ENCODE assay signal across 19 mouse cellular contexts in the genomic region with DNA sequence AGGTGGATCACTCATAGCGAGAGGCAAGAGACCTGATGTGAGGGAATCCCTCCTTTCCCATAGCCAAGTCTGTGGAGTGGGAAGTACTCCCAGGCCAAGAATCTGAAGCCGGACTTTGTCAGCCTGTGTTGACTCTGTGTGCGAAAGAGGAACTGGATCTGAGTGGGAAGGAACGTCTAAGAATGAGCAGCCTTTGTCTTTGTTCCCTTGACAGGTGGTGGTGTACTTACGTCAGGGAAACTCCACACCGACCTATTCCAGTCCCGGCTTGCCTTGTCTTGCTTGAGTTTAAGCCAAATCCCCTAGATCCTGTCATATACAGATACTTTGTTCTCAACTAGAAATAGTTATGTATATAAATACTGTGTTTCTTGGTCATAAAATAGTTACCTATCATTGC. TPM values are rescaled to one million over a fixed set of nuclear protein-coding genes. Genes with fewer than 3 reads are reported as not detected.
DNase-seq lines count a peak whose midpoint lies in the region; ATAC-seq lines count a peak whose summit lies in the region.
"Had no signal": no experiment of that assay in that cellular context is flagged by ENCODE, and none has a peak within 500 bp of the region (broad histone marks: within the 10 kb centered on the region; RNA-seq: fewer than 3 reads in every experiment).

No protein-coding gene starts in this region.

- H3K4me2 ChIP-seq in embryonic facial prominence, embryonic 11.5 days (ENCODE audit: low read depth, low read length) = no peak overlapping the region
- no peak overlapping the region for H3K4me2 ChIP-seq in lung, embryonic 15.5 days
- no peak overlapping the region for H3K4me2 ChIP-seq in stomach, embryonic 15.5 days
- H3K4me2 ChIP-seq: limb, embryonic 12.5 days; midbrain, embryonic 12.5 days had no signal

- 68% methylated on average over 7 of the region's 7 CpGs for WGBS in embryonic facial prominence, embryonic 11.5 days
- WGBS in embryonic facial prominence, embryonic 10.5 days = 63% methylated on average over 7 of the region's 7 CpGs
- 47% methylated on average over 7 of the region's 7 CpGs for WGBS in lung, embryonic 15.5 days
- 60% methylated on average over 7 of the region's 7 CpGs for whole genome bisulfite sequencing in stomach, embryonic 15.5 days

- H3K4me1 ChIP-seq in embryonic facial prominence, embryonic 11.5 days (ENCODE audit: control insufficient read depth, insufficient read depth, low read length) = no peaks in the 10 kb centered on the region; the same call in 1 of the 2 replicates
- H3K4me1 ChIP-seq in embryonic facial prominence, embryonic 10.5 days = peaks cover 38% of the 10 kb centered on the region
- peaks cover 71% of the 10 kb centered on the region for H3K4me1 ChIP-seq in lung, embryonic 15.5 days
- H3K4me1 ChIP-seq in stomach, embryonic 15.5 days = peaks cover 33% of the 10 kb centered on the region

- ATAC-seq in embryonic facial prominence, embryonic 11.5 days (replicated peaks; ENCODE audit: insufficient number of reproducible peaks, low FRiP score, low TSS enrichment, low read depth) = no peak
- ATAC-seq in lung, embryonic 15.5 days (ENCODE audit: borderline replicate concordance, extremely low read depth, low FRiP score, low TSS enrichment) = no peak
- peak; percentile 49 for ATAC-seq in granulocyte monocyte progenitor cell, adult 5-6 weeks (replicated peaks; ENCODE audit: poor library complexity, severe bottlenecking)
- ATAC-seq in stomach, embryonic 15.5 days (ENCODE audit: insufficient read depth, low FRiP score, low read depth) = no peak
- ATAC-seq: hindbrain, embryonic 16.5 days had no signal

- no peak overlapping the region for H3K9ac ChIP-seq in embryonic facial prominence, embryonic 11.5 days (replicated peaks; ENCODE audit: low read length)
- H3K9ac ChIP-seq in lung, embryonic 15.5 days = no peak overlapping the region
- H3K9ac ChIP-seq in stomach, embryonic 15.5 days = no peak overlapping the region
- H3K9ac ChIP-seq: limb, embryonic 12.5 days; midbrain, embryonic 12.5 days had no signal

- no peaks in the 10 kb centered on the region for H3K36me3 ChIP-seq in embryonic facial prominence, embryonic 11.5 days (replicated peaks; ENCODE audit: control insufficient read depth, insufficient read depth, low read depth, low read length)
- no peaks in the 10 kb centered on the region for H3K36me3 ChIP-seq in embryonic facial prominence, embryonic 10.5 days (replicated peaks)
- H3K36me3 ChIP-seq in lung, embryonic 15.5 days = no peaks in the 10 kb centered on the region
- no peaks in the 10 kb centered on the region for H3K36me3 ChIP-seq in stomach, embryonic 15.5 days
- H3K36me3 ChIP-seq: forebrain, embryonic 10.5 days; limb, embryonic 12.5 days; midbrain, embryonic 12.5 days had no signal

- no peaks in the 10 kb centered on the region for H3K27me3 ChIP-seq in embryonic facial prominence, embryonic 11.5 days (ENCODE audit: control insufficient read depth, insufficient read depth, low read length)
- H3K27me3 ChIP-seq in embryonic facial prominence, embryonic 10.5 days (replicated peaks; ENCODE audit: low read depth, poor library complexity, severe bottlenecking) = peaks cover 30% of the 10 kb centered on the region
- H3K27me3 ChIP-seq in lung, embryonic 15.5 days = no peaks in the 10 kb centered on the region
- H3K27me3 ChIP-seq in stomach, embryonic 15.5 days (replicated peaks) = no peaks in the 10 kb centered on the region

- no peak overlapping the region for H3K27ac ChIP-seq in embryonic facial prominence, embryonic 11.5 days (replicated peaks; ENCODE audit: low read depth, low read length)
- H3K27ac ChIP-seq in embryonic facial prominence, embryonic 10.5 days (replicated peaks) = no peak overlapping the region
- H3K27ac ChIP-seq in lung, embryonic 15.5 days = 0 out of 2 replicates have a peak overlapping the region, but pooled peaks have one; percentile 16
- peak overlapping the region; percentile 71 for H3K27ac ChIP-seq in stomach, embryonic 15.5 days
- H3K27ac ChIP-seq: forebrain, embryonic 10.5 days; limb, embryonic 12.5 days; midbrain, embryonic 12.5 days had no signal

- intact Hi-C loops in left cerebral cortex, postnatal 36 days (cut with DNase I) = no loop called here

- DNase-seq in embryonic facial prominence, embryonic 11.5 days (ENCODE audit: low spot score) = peak; percentile 38
- no peak for DNase-seq in embryonic facial prominence, embryonic 10.5 days (ENCODE audit: low spot score)
- DNase-seq in lung, postnatal 36 days = no peak
- no peak for DNase-seq in left cerebral cortex, postnatal 36 days (ENCODE audit: low spot score in 2 of 2)
- no peak for DNase-seq in thymus, postnatal 10 days (ENCODE audit: low spot score in 2 of 2)
- DNase-seq: adrenal gland, adult 2 months; cerebellum, adult 8-10 months; embryo, embryonic 11 days; kidney, adult 8-10 months; kidney, postnatal 4 days; thymus, postnatal 14 days had no signal

- H3K4me3 ChIP-seq in embryonic facial prominence, embryonic 11.5 days (ENCODE audit: low read depth, low read length) = no peak overlapping the region
- H3K4me3 ChIP-seq in embryonic facial prominence, embryonic 10.5 days = no peak overlapping the region
- no peak overlapping the region for H3K4me3 ChIP-seq in lung, embryonic 15.5 days
- no peak overlapping the region for H3K4me3 ChIP-seq in stomach, embryonic 15.5 days (replicated peaks)
- H3K4me3 ChIP-seq: forebrain, embryonic 10.5 days; limb, embryonic 12.5 days; midbrain, embryonic 12.5 days had no signal

- no peaks in the 10 kb centered on the region for H3K9me3 ChIP-seq in embryonic facial prominence, embryonic 11.5 days (replicated peaks; ENCODE audit: control insufficient read depth, low read length)
- peaks cover 2% of the 10 kb centered on the region; the same call in 1 of the 2 replicates for H3K9me3 ChIP-seq in embryonic facial prominence, embryonic 10.5 days
- H3K9me3 ChIP-seq in lung, embryonic 15.5 days = 0 out of 2 replicates have a peak, but pooled peaks cover 3% of the 10 kb centered on the region
- no peaks in the 10 kb centered on the region for H3K9me3 ChIP-seq in stomach, embryonic 15.5 days
- H3K9me3 ChIP-seq: midbrain, embryonic 12.5 days had no signal

RNA-seq across cellular contexts. Expression of a gene that starts 1.9 kb away (rescaled TPM):
- 0.47 and 0.65 TPM in 2 replicates for polyA plus RNA-seq in embryonic facial prominence, embryonic 11.5 days (2014; fragmentation: Nextera tagmentation; extraction: Ambion mirVana)
- polyA plus RNA-seq in embryonic facial prominence, embryonic 10.5 days (2016; fragmentation: Nextera tagmentation; extraction: Ambion mirVana) = 1.3 TPM in 2 replicates
- 8.1 and 10.7 TPM in 2 replicates for polyA plus RNA-seq in lung, embryonic 15.5 days (2015; fragmentation: Nextera tagmentation; extraction: Ambion mirVana)
- not detected in 2 replicates for total RNA-seq in granulocyte monocyte progenitor cell, adult 5-6 weeks (2014; fragmentation: Nextera tagmentation)
- 0.46 TPM in 1 of 2 replicates, not detected in the other for total RNA-seq in granulocyte monocyte progenitor cell, adult 5-6 weeks (2017)
- polyA plus RNA-seq in stomach, embryonic 15.5 days (2015; fragmentation: Nextera tagmentation; extraction: Ambion mirVana) = 2.4 TPM in 2 replicates
- 1 to 10 TPM; 3.4 to 4.0 TPM for total RNA-seq in left cerebral cortex, postnatal 36 days (2021)

RNA-seq across cellular contexts. Expression of a gene that starts 22.7 kb away (rescaled TPM):
- 56.7 and 61.7 TPM in 2 replicates for polyA plus RNA-seq in embryonic facial prominence, embryonic 11.5 days (2014; fragmentation: Nextera tagmentation; extraction: Ambion mirVana)
- 75.1 and 82.5 TPM in 2 replicates for polyA plus RNA-seq in embryonic facial prominence, embryonic 10.5 days (2016; fragmentation: Nextera tagmentation; extraction: Ambion mirVana)
- polyA plus RNA-seq in lung, embryonic 15.5 days (2015; fragmentation: Nextera tagmentation; extraction: Ambion mirVana) = 541 and 580 TPM in 2 replicates
- 629 and 731 TPM in 2 replicates for total RNA-seq in granulocyte monocyte progenitor cell, adult 5-6 weeks (2014; fragmentation: Nextera tagmentation)
- 281 and 350 TPM in 2 replicates for total RNA-seq in granulocyte monocyte progenitor cell, adult 5-6 weeks (2017)
- polyA plus RNA-seq in stomach, embryonic 15.5 days (2015; fragmentation: Nextera tagmentation; extraction: Ambion mirVana) = 341 and 366 TPM in 2 replicates
- total RNA-seq in left cerebral cortex, postnatal 36 days (2021) = 10 to 100 TPM in 1 of 2 experiments, 1 to 10 TPM in 1; 10.0 to 11.6 TPM

RNA-seq across cellular contexts. Expression of a gene that starts 33.2 kb away (rescaled TPM):
- 0.28 TPM in 1 of 2 replicates, not detected in the other for polyA plus RNA-seq in embryonic facial prominence, embryonic 11.5 days (2014; fragmentation: Nextera tagmentation; extraction: Ambion mirVana)
- 0.12 TPM in 1 of 2 replicates, not detected in the other for polyA plus RNA-seq in embryonic facial prominence, embryonic 10.5 days (2016; fragmentation: Nextera tagmentation; extraction: Ambion mirVana)
- polyA plus RNA-seq in lung, embryonic 15.5 days (2015; fragmentation: Nextera tagmentation; extraction: Ambion mirVana) = 0.24 and 0.47 TPM in 2 replicates
- total RNA-seq in granulocyte monocyte progenitor cell, adult 5-6 weeks (2014; fragmentation: Nextera tagmentation) = not detected in 2 replicates
- not detected in 2 replicates for total RNA-seq in granulocyte monocyte progenitor cell, adult 5-6 weeks (2017)
- polyA plus RNA-seq in stomach, embryonic 15.5 days (2015; fragmentation: Nextera tagmentation; extraction: Ambion mirVana) = 0.46 and 1.8 TPM in 2 replicates
- under 1 TPM in 1 of 2 experiments, not detected in 1; 0.47 TPM for total RNA-seq in left cerebral cortex, postnatal 36 days (2021)
- polyA plus RNA-seq: forebrain, embryonic 10.5 days; limb, embryonic 12.5 days had no signal

RNA-seq across cellular contexts. Expression of a gene that starts 40.9 kb away (rescaled TPM):
- polyA plus RNA-seq in embryonic facial prominence, embryonic 11.5 days (2014; fragmentation: Nextera tagmentation; extraction: Ambion mirVana) = 36.8 and 46.6 TPM in 2 replicates
- 92.8 and 95.9 TPM in 2 replicates for polyA plus RNA-seq in embryonic facial prominence, embryonic 10.5 days (2016; fragmentation: Nextera tagmentation; extraction: Ambion mirVana)
- 21.7 and 22.5 TPM in 2 replicates for polyA plus RNA-seq in lung, embryonic 15.5 days (2015; fragmentation: Nextera tagmentation; extraction: Ambion mirVana)
- not detected in 2 replicates for total RNA-seq in granulocyte monocyte progenitor cell, adult 5-6 weeks (2014; fragmentation: Nextera tagmentation)
- not detected in 2 replicates for total RNA-seq in granulocyte monocyte progenitor cell, adult 5-6 weeks (2017)
- 49.0 and 50.1 TPM in 2 replicates for polyA plus RNA-seq in stomach, embryonic 15.5 days (2015; fragmentation: Nextera tagmentation; extraction: Ambion mirVana)
- total RNA-seq in left cerebral cortex, postnatal 36 days (2021) = 10 to 100 TPM in 1 of 2 experiments, 1 to 10 TPM in 1; 8.4 to 11.2 TPM

RNA-seq across cellular contexts. Expression of a gene that starts 47.4 kb away (rescaled TPM):
- 0.48 and 0.53 TPM in 2 replicates for polyA plus RNA-seq in embryonic facial prominence, embryonic 11.5 days (2014; fragmentation: Nextera tagmentation; extraction: Ambion mirVana)
- polyA plus RNA-seq in embryonic facial prominence, embryonic 10.5 days (2016; fragmentation: Nextera tagmentation; extraction: Ambion mirVana) = not detected in 2 replicates
- polyA plus RNA-seq in lung, embryonic 15.5 days (2015; fragmentation: Nextera tagmentation; extraction: Ambion mirVana) = 0.31 and 0.51 TPM in 2 replicates
- total RNA-seq in granulocyte monocyte progenitor cell, adult 5-6 weeks (2014; fragmentation: Nextera tagmentation) = not detected in 2 replicates
- total RNA-seq in granulocyte monocyte progenitor cell, adult 5-6 weeks (2017) = 0.26 TPM in 1 of 2 replicates, not detected in the other
- 0.79 and 1.0 TPM in 2 replicates for polyA plus RNA-seq in stomach, embryonic 15.5 days (2015; fragmentation: Nextera tagmentation; extraction: Ambion mirVana)
- under 1 TPM; 0.49 to 0.82 TPM for total RNA-seq in left cerebral cortex, postnatal 36 days (2021)
- total RNA-seq: layer of hippocampus, postnatal 25 days had no signal
- polyA plus RNA-seq: forebrain, embryonic 10.5 days had no signal

Comparison
In these comparisons a context has a peak if more than half of its experiments do, and no peak if none do; other contexts are left out.
1. H3K27ac ChIP-seq: peak in lung, embryonic 15.5 days (single experiment) and stomach, embryonic 15.5 days (single experiment); none in embryonic facial prominence, embryonic 11.5 days (single experiment) and embryonic facial prominence, embryonic 10.5 days (single experiment).